Mouse (Mus musculus) B cell, adult 2 months (primary cell): ENCODE results near the gene Chrna1.
"Not testable (repeated sequence)": the region's sequence is repeated elsewhere in the genome, so short reads cannot be mapped to it uniquely, and the experiment has no call there.

Experiments used
- DNase-seq, 2 experiments: peaks; one replicate each; pipeline ENCODE4 v3.0.0; 2022

Gene Chrna1

GRCm38 (mm10) chr2:73590106-73590505 lies 10.0 kb upstream of the Chrna1 start:
- DNase-seq = no peak

DNA sequence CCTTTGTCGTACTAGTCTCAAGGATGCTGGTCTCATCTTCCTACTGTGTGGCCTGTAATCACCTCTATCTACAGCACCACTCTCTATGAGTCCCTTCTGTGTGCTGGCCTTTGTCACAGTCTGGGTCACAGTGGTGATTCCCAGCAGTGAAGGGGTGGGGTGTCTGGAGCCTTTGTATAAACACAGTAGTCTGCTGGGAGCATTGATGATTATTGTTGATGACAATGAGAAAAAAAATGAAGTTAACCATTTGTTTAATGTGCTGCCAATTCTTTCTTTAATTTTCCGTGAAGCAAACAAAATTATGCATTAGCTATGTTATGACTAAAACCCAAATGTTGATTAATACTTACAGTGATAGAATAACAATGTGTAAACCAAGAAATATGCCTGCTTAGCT lies 8.8 kb upstream of the Chrna1 start:
- no peak for DNase-seq

- DNase-seq = no peak
Measured at GRCm38 (mm10) chr2:73587109-73587506, 7.0 kb upstream of the Chrna1 start.

- DNase-seq = no peak
Measured at GRCm38 (mm10) chr2:73586392-73587108, 6.4 kb upstream of the Chrna1 start.

DNA sequence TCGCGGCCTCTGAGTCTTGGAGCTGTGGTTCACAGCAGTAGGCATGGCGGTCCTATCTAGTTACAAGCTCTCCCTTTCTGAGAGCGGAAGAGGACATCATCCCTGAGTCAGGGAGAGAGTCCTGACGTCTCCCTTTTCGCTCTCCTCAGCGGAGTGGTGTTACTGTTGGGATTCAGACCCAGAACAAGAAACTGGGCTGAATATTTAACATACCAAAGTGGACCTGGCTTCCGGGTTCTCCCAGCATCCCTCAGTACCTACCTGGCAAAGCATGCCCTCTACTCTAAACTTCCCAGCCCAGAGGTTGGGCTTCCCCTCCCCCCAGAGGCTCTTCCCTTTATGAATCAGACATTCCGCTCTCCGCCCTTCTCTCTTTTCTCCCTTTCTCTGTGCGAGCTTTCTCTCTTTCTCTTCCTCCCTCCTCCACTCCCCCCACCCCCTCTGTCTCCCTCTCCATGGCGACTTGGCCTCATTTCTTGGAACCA lies 5.3 kb upstream of the Chrna1 start:
- no peak for DNase-seq

- peak; percentile 52 to 56 for DNase-seq
Measured at GRCm38 (mm10) chr2:73584645-73585346, 4.7 kb upstream of the Chrna1 start.

GRCm38 (mm10) chr2:73580720-73581119 lies 582 bp upstream of the Chrna1 start:
- DNase-seq = no peak

DNA sequence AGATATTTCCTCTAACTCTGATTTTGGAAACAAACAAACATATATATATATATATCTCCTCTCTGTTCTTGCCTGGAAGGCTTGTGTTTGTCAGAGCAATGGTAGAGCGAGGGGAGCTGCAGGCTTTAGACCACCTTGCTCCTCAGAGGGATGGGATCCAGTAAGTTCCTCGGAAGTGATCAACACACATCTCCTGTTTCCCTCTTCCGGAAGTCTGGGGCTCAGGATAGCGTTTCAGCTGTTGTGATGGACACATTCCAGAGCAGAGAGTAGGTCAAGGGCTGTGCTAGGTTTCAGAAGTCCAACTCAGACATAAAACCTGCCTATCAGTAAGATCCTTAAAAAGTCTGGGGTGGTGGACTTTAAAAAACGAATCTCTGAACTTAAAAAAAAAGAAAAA lies 970 bp downstream of the Chrna1 start:
- DNase-seq = no peak

DNA sequence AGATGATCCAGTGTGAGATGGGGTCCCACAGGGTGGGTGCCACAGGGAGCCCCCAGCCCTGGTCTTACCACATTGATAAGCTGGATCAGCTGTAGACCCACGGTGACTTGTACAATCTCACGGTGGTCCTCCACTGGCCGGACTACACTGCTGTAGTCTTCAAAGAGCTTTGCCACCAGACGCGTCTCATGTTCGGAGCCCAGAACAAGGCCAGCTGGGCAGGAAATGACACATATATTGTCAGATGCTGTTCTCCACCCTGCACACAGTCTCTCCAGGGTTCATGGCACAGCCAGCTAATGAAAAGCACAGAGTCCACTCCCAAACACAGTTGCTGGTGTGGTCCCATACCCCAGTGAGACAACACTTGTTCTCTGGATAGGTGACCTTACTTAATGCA lies 5.7 kb downstream of the Chrna1 start:
- DNase-seq = no peak

DNA sequence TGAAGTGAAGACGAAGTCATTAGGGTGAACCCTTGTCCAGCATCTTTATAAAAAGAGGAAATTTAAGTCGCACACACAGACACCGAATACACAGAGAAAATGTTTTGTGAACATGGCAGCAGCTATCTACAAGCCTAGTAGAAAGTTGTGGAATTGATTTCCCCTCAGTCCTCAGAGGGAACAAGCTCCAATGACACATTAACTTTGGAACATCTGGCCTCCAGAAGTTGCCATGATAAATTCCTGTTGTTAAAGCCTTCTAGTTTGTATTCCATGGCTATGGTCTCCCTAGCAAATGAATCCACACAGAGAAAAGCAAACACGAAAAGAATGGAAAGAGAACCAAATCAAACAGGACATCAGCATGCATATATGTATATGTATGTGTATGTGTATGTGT lies 6.6 kb downstream of the Chrna1 start:
- DNase-seq = no peak

DNA sequence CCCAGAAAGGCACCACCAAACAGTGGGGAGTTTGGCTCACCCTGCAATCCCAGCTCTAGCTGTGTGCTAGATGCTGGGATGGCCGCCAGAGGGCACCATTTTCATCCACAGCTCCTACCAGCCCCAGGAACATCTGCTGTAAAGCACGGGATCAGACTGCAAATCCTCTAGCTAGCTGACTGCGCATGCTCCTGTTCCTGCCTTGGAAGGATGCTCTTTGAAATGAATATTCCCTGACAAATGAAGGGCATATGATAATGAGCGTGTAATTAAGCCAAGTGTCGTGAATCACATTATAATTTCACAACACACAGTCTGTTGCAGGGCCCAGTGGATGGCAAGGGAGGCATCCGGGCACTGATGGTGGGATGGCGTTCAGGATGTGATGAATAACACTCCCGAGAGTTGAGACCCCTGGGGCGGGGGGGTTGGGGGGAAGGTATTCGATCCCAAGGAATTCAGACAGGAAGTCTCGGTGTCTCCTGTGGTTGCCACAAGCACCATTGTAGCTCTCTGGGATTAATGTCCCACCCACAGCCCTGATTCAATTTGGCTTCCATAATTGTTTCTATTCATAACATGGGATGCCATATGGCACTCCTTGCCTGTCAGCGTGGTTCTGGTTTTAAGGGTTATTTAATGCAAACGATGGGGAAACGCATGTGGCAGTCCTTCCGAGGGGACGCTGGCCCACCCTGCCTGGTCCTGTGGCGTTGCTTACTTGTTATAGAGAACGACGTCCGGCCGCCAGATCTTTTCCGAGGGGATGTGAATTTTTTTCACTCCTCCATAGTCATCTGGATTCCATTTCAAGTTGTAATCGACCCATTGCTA lies 7.4 kb downstream of the Chrna1 start:
- peak; percentile 58 to 59 for DNase-seq

- no peak for DNase-seq
Measured at GRCm38 (mm10) chr2:73571901-73572300, 8.2 kb downstream of the Chrna1 start.

DNA sequence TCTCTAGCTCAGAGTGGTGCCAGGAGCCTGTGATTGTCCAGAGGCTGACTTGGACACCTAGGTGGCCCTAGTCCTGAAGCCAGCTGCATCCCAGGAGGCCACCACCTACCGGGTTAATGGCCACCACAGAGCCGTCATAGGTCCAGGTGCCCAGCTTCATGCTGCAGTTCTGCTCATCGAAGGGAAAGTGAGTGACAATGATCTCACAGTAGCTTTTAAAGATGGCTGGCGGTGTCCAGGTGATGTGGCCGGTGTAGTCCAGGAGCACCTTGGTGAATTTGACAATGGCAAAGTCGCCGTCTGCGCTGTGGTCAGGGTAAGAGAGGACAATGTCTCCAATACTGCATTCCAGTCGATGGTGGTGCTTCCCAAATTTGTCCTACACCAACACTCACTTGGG lies 8.8 kb downstream of the Chrna1 start:
- no peak for DNase-seq

DNA sequence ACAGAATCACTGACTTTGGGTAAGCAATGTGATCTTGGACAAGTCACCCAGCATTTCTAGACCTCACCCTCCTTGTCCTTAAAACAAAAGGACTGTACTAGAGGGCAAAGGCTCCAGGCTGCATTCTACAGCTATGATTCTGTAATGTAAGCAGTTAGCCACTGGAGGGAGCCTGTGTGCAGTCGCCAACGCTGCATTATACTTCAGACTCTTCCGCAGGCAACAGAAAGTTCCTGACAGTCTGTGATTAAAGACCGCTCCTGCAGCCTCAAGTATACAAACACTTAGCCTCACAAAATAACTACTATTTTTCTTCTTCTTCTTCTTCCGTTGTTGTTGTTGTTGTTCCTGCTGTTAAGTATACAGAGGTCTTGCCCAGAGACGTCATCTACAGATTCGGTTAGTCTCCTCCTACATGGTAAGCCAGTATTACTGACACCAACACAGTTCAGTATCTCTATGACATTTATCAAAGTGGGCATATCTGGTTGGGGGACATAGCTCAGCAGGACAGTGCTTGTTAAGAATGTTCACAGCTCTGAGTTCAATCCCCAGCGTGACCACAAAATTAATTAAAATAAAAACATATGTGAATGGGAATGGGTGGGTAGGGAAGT lies 13.0 kb downstream of the Chrna1 start:
- DNase-seq = peak; percentile 70 to 74

DNA sequence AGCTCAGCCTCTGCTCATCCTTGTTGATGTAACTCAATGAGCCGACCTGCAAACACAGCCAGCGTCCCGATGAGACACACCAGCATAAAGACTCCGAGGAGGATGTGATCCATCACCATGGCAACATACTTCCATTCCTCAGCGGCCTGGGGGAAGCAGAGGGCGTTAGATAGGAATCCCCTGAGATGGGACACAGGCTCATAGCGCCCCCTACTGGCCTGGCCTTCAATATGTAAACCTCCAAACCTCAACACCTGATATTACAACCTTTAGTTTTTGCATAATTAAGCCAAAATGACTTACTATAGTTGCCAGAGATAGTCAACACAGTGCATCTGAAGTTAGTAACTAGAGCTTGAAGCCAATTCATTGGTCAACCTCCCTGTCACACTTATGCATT lies 14.0 kb downstream of the Chrna1 start:
- DNase-seq = peak; percentile 73 to 75

DNA sequence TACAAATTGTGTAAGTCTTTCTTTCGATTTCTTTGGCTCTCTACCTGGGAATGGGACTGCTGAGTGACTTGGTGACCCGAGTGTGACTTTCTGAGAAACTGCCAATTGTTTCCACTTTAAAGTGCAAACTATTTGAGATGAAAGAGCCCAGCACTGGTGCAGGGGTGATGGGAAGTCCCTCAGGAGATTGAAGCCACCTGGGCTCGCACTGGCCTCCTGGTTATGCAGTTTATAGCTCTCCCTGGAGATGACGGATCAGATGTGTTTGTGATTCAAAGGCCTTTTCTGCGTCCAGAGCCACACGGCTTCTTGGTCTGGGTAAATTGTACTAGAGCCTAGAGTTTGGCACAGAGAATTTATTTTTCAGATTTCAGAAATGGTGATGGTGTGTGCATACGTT lies 16.4 kb downstream of the Chrna1 start:
- no peak for DNase-seq

GRCm38 (mm10) chr2:73562656-73563055 lies 17.5 kb downstream of the Chrna1 start:
- no peak for DNase-seq

DNA sequence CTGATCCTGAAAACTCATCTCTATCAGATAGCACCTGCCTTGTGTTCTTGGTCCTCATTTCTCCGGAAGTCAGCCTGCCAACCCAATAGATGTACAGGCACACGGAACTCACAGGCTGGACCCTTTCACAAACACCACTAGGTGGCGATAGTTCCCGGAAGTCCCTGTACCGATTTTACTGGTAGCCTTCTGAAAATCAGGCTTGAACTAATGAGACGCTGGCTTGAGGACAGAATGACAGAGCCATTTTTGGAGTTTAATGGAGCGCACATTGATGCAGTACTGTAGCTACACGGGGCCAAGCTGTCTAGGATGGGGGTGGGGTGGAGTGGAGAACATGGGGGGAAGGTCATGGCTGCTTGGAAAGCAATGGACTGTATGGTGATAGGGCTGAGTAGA lies 18.5 kb downstream of the Chrna1 start:
- peak; percentile 70 to 72 for DNase-seq

GRCm38 (mm10) chr2:73560899-73561664 lies 19.1 kb downstream of the Chrna1 start:
- no peak for DNase-seq

GRCm38 (mm10) chr2:73560445-73560844 lies 19.7 kb downstream of the Chrna1 start:
- DNase-seq = no peak

GRCm38 (mm10) chr2:73557956-73558355 lies 22.2 kb downstream of the Chrna1 start:
- DNase-seq = no peak

DNA sequence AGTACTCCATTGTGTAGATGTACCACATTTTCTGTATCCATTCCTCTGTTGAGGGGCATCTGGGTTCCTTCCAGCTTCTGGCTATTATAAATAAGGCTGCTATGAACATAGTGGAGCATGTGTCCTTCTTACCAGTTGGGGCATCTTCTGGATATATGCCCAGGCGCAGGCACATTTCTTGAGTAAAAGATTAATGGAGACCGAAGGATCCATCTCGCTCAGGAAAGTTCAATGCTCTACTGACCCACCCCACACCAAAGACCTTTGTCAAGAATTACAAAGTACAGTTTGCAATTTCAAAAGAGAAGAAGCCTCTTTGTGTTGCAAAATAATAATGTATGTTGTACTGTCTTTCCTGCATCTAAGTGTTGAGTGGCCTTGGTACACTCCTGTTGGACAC lies 23.1 kb downstream of the Chrna1 start:
- not testable (repeated sequence) for DNase-seq
